Mouse (Mus musculus) lung, adult 2 months (tissue): ENCODE measurements at regions not wholly inside any gene's neighbourhood (a gene's known extent, or its start where the extent isn't known, plus 50 kb on each side); places are given as distances from the start of the nearest gene placed in this dataset.

Experiments used
- DNase-seq: peaks from one replicate; pipeline ENCODE4 v3.0.0; 2022
- H3K4me1 ChIP-seq: fragments of 200-500 bp; 2 replicates; pipeline ENCODE4 v1.6.1; 2011; ENCODE audit warnings: low read length; ENCODE audit not compliant: control insufficient read depth, insufficient read depth
- H3K4me3 ChIP-seq: fragments of 200-500 bp; replicated peaks from 2 replicates; pipeline ENCODE3; 2011; ENCODE audit warnings: low read depth, mild to moderate bottlenecking, control low read depth, low read length; ENCODE audit errors: extremely low read depth
- CTCF ChIP-seq: fragments of 200-500 bp; IDR thresholded peaks from 2 replicates; pipeline ENCODE4 v1.5.1; 2011; ENCODE audit warnings: mild to moderate bottlenecking, low read length, control low read depth; ENCODE audit not compliant: insufficient read depth
- POLR2A ChIP-seq: fragments of 200-500 bp; IDR thresholded peaks from 2 replicates; pipeline ENCODE4 v1.6.1; 2011; ENCODE audit warnings: low read depth, mild to moderate bottlenecking, control low read depth, low read length, borderline replicate concordance; ENCODE audit errors: extremely low read depth
- WGBS: fragments of 180-500 bp; shearing (Covaris S2); methylation state at CpG from one replicate; pipeline ENCODE4 v1.1.7; 2018; 5-methylcytosine and 5-hydroxymethylcytosine counted together

GRCm38 (mm10) chr2:174917146-174917905 lies 92.7 kb upstream of the Gm14444 start:
- DNase-seq, result no peak
- 21% methylated on average over 10 of the region's 10 CpGs for WGBS
- Histone ChIP-seq H3K4me3 (no peak overlapping the region), H3K4me1 (no peaks in the 10 kb centered on the region)
- TF ChIP-seq POLR2A, result no peak
- TF ChIP-seq CTCF, result no peak

DNA sequence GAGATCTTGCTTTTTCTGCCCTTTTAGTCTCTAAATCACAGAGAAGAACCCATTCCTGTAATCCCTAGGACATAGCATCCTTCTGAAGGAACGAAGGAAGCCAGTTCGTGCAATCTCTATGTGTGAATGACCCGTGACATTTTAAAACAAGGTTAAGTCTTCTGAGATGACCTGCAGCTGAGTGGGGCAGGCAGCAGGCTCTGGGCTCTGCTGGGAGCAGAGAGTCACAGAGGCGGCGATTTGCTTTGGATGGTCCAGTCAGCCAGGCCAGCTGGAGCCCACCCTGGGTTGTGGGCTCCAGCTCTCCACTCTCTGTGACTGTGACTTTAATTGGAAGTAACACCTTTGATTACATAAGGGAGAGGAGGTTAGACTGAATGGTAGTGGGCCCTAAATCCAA lies 92.1 kb upstream of the Gm14444 start:
- Histone ChIP-seq H3K4me3 (no peak overlapping the region), H3K4me1 (no peaks in the 10 kb centered on the region)
- no peak for DNase-seq
- TF ChIP-seq CTCF, result no peak
- no peak for TF ChIP-seq POLR2A
- WGBS, result 39% methylated on average over 5 of the region's 5 CpGs

DNA sequence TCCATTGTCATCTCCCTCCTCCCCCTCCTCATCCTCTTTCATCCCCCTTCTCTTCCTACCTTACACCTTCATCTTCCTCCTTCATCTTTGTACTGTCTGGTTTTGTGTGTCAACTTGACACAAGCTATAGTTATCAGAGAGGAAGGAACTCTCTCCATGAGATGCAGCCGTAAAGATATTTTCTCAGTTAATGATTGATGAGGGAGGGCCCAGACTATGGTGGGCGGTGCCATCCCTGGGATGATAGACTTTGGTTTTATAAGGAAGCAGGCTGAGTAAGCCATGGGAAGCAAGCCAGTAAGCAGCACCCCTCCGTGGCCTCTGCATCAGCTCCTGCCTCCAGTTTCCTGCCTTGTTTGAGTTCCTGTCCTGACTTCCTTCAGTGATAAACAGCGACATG lies 87.8 kb upstream of the Gm14444 start:
- H3K4me1 ChIP-seq, result no peaks in the 10 kb centered on the region

DNA sequence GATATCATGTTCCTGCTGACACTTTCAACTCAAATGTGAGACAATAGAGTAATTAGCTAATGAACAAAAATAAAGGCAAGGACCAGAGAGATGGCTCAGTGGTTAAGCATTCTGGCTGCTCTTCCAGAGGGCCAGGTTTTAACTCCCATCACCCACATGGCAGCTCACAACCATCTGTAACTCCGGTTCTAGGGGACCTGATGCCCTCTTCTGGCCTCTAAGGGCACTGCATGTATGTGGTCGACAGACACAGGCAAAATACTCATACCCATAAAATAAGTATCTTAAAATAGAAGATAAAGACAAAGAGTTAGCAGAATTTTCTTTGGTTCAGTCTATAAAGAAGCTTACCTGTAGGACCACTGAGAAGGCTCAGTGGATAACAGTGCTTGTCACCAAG lies 80.3 kb upstream of the Gm14444 start:
- WGBS, result 51% methylated on average over 2 of the region's 2 CpGs
- no peak for DNase-seq
- Histone ChIP-seq H3K4me1 (no peaks in the 10 kb centered on the region), H3K4me3 (no peak overlapping the region)
- no peak for TF ChIP-seq CTCF
- TF ChIP-seq POLR2A, result no peak

More for the DNA sequence above, 87.8 kb upstream of the Gm14444 start:
- no peak for DNase-seq
- no peak overlapping the region for H3K4me3 ChIP-seq
- WGBS, result 31% methylated on average over 4 of the region's 4 CpGs
- TF ChIP-seq CTCF, result no peak
- no peak for TF ChIP-seq POLR2A

- Histone ChIP-seq H3K4me1 (no peaks in the 10 kb centered on the region), H3K4me3 (no peak overlapping the region)
- peak; percentile 79 for DNase-seq
- peak; percentile 96 for TF ChIP-seq CTCF
- no peak for TF ChIP-seq POLR2A
- 32% methylated on average over 20 of the region's 20 CpGs for WGBS
Measured at GRCm38 (mm10) chr2:174932137-174933012, 77.7 kb upstream of the Gm14444 start.

- WGBS, result 26% methylated on average over 6 of the region's 6 CpGs
- TF ChIP-seq CTCF (no peak), POLR2A (no peak)
Measured at GRCm38 (mm10) chr2:174933013-174933353, 77.1 kb upstream of the Gm14444 start.

DNA sequence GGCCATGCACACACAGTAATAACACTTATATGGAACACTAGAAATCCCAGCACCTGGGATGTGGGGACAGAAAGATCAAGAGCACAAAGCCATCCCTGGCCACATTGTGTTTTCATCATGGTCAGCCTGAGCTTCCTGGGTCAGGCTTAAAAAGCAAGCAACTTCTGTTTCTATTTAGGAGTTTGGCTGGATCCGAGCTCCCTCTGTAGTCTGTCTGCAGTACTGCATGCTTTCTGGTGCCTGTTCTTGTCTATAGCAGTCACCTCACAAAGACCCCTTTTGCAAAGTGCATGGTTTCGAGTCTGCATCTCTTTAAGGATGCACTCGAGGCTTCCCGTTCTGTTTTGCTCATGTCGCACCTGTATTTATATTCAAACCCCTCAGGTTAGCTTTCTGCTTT lies 73.4 kb upstream of the Gm14444 start:
- Histone ChIP-seq H3K4me3 (no peak overlapping the region), H3K4me1 (no peaks in the 10 kb centered on the region)
- DNase-seq, result peak; percentile 7
- TF ChIP-seq CTCF (peak; percentile 26; the same call in 1 of the 2 replicates), POLR2A (no peak)
- WGBS, result 31% methylated on average over 5 of the region's 5 CpGs

More at GRCm38 (mm10) chr2:174933013-174933353, 77.1 kb upstream of the Gm14444 start:
- no peaks in the 10 kb centered on the region for H3K4me1 ChIP-seq
- no peak for DNase-seq
- H3K4me3 ChIP-seq, result no peak overlapping the region

GRCm38 (mm10) chr2:174937930-174938329 lies 72.1 kb upstream of the Gm14444 start:
- TF ChIP-seq POLR2A (no peak), CTCF (no peak)
- DNase-seq, result no peak
- 68% methylated on average over 4 of the region's 4 CpGs for WGBS
- Histone ChIP-seq H3K4me1 (no peaks in the 10 kb centered on the region), H3K4me3 (no peak overlapping the region)

DNA sequence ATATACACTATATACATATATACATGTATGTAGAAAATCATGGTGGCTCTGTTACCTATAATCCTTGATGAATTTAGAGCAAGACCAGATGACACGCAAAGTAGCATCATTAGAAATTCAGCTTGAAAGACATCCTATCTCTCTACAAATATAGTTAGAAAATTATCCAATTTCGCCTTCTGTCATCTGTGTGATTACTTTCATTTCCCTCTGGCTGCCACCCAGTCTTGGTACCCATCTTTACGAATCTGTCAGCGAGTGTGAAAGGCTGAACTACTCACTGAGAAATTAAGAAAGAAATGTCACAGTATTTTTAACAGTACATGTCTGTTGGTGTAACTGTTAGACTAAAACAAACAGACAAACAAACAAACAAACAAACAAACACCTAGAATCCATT lies 67.8 kb upstream of the Gm14444 start:
- Histone ChIP-seq H3K4me3 (no peak overlapping the region), H3K4me1 (no peaks in the 10 kb centered on the region)
- WGBS, result 82% methylated on average over 4 of the region's 4 CpGs
- no peak for TF ChIP-seq POLR2A
- TF ChIP-seq CTCF, result no peak
- no peak for DNase-seq

DNA sequence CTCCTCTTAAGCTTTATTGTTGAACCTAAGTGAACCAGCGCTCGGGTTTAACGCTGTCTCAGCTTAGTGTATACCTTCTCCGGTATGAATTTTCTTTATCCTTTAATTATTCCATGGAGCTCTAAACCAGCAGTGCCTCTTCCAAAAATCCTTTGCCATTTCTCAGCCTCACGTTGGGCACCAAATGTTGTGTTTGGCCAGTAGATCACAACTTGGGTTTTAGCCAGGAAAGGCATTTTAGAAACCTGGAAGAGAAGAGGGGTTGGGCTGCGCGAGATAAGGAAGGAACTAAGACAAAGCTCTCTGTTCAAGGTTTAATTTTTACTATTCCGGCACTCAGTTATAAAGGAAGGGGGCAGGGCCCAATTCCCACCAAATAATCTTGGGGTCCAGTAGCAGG lies 61.9 kb upstream of the Gm14444 start:
- H3K4me1 ChIP-seq, result no peaks in the 10 kb centered on the region
- no peak for DNase-seq
- H3K4me3 ChIP-seq, result no peak overlapping the region
- no peak for TF ChIP-seq POLR2A
- no peak for TF ChIP-seq CTCF
- WGBS, result 76% methylated on average over 8 of the region's 8 CpGs
